Mouse (Mus musculus) forebrain, embryonic 11.5 days (tissue): Measurements from ENCODE around the gene Barhl1. TPM values are rescaled to one million over a fixed set of nuclear protein-coding genes. Genes with fewer than 3 reads are reported as not detected.

Source experiments
- ATAC-seq: fragments of 200-750 bp; cut with Nextera tagmentation; replicated peaks from 2 replicates; pipeline ENCODE4 v1.8.0; 2017; ENCODE audit warnings: moderate TSS enrichment; ENCODE audit not compliant: low FRiP score
- DNase-seq: peaks from one replicate; pipeline ENCODE4 v3.0.0-alpha.2; 2017; ENCODE audit warnings: low spot score
- H3K27ac ChIP-seq: fragments of 300-500 bp; sonication (generic); 2 replicates; pipeline ENCODE4 v1.5.1; 2014; ENCODE audit warnings: low read depth, low read length
- H3K27me3 ChIP-seq: fragments of 300-500 bp; sonication (generic); 2 replicates; pipeline ENCODE4 v1.6.1; 2014; ENCODE audit warnings: mild to moderate bottlenecking, low read length, mixed read lengths; ENCODE audit not compliant: control insufficient read depth, insufficient read depth
- H3K36me3 ChIP-seq: fragments of 300-500 bp; sonication (generic); 2 replicates; pipeline ENCODE4 v1.6.1; 2014; ENCODE audit warnings: mild to moderate bottlenecking, low read length, moderate library complexity, mixed read lengths; ENCODE audit not compliant: control insufficient read depth, insufficient read depth
- H3K4me1 ChIP-seq: fragments of 300-500 bp; sonication (generic); replicated peaks from 2 replicates; pipeline ENCODE4 v1.6.1; 2014; ENCODE audit warnings: low read length, mixed read lengths; ENCODE audit not compliant: control insufficient read depth, insufficient read depth
- H3K4me2 ChIP-seq: fragments of 300-500 bp; sonication (generic); 2 replicates; pipeline ENCODE4 v1.6.1; 2014; ENCODE audit warnings: low read depth, mild to moderate bottlenecking, low read length, moderate library complexity, mixed read lengths; ENCODE audit not compliant: severe bottlenecking
- H3K4me3 ChIP-seq: fragments of 300-500 bp; sonication (generic); 2 replicates; pipeline ENCODE4 v1.5.1; 2014; ENCODE audit warnings: low read depth, low read length
- H3K9ac ChIP-seq: fragments of 300-500 bp; sonication (generic); 2 replicates; pipeline ENCODE4 v1.6.1; 2014; ENCODE audit warnings: low read length
- H3K9me3 ChIP-seq: fragments of 300-500 bp; sonication (generic); 2 replicates; pipeline ENCODE4 v1.6.1; 2016; ENCODE audit warnings: low read length, mixed read lengths; ENCODE audit not compliant: control insufficient read depth
- WGBS: fragments of 180-500 bp; shearing (Covaris S2); extraction: QIAGEN DNeasy Blood & Tissue Kit; methylation state at CpG from one replicate; pipeline ENCODE4 v1.1.7; 2014; 5-methylcytosine and 5-hydroxymethylcytosine counted together
- polyA plus RNA-seq: library from polyadenylated mRNA; unstranded; fragments of >200 nt; fragmentation: Nextera tagmentation; extraction: Ambion mirVana; gene quantifications from 2 replicates; pipeline ENCODE4 v1.2.1, GENCODE M21; 2014

The Barhl1 gene
- polyA plus RNA-seq, 1 experiment from 2014 or later: 3.5 TPM

- Histone ChIP-seq H3K9ac (no peak overlapping the region), H3K27ac (no peak overlapping the region), H3K4me1 (no peaks in the 10 kb centered on the region), H3K9me3 (no peaks in the 10 kb centered on the region), H3K27me3 (no peaks in the 10 kb centered on the region), H3K36me3 (no peaks in the 10 kb centered on the region; the same call in 1 of the 2 replicates), H3K4me3 (no peak overlapping the region), H3K4me2 (no peak overlapping the region)
- ATAC-seq (no peak), DNase-seq (no peak)
- 87% methylated on average over 8 of the region's 8 CpGs for WGBS
Measured at GRCm38 (mm10) chr2:28860678-28861423, 55.6 kb downstream of the Barhl1 start.

DNA sequence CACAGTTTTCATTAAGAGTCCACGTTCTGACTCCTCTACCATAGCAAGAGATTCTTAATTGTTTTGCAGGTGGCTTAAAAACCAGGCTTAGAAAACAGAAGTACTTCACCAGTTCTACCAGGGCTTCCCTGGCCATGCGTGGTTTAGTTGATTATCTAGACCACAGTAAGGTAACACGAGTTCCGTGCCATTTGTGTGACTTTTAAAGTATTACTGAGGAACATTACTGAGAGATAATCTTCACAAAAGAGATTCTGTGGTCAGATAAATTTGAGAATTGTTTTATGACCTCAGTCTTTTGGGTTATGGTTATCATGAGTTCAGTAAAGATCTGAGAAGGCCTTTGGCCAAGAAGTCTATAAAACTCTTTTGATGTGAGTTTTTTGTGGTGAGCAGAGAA is 57.2 kb downstream of the Barhl1 start:
- H3K4me1 ChIP-seq: no peaks in the 10 kb centered on the region
- H3K36me3 ChIP-seq: no peaks in the 10 kb centered on the region; the same call in 1 of the 2 replicates
- no peak overlapping the region for H3K27ac ChIP-seq
- H3K4me3 ChIP-seq: no peak overlapping the region
- no peak overlapping the region for H3K4me2 ChIP-seq
- no peaks in the 10 kb centered on the region for H3K27me3 ChIP-seq
- no peaks in the 10 kb centered on the region for H3K9me3 ChIP-seq
- DNase-seq: no peak
- 97% methylated on average over 4 of the region's 4 CpGs for WGBS
- no peak overlapping the region for H3K9ac ChIP-seq
- no peak for ATAC-seq

Other genes with a start within 250 kb of the Barhl1 start
- 1.5 and 2.1 TPM in 2 replicates for gene Spaca9, start 216.9 kb downstream of the Barhl1 start, polyA plus RNA-seq
- 0.23 and 0.48 TPM in 2 replicates for gene Ak8, start 216.5 kb downstream of the Barhl1 start, polyA plus RNA-seq
- 36.3 and 36.6 TPM in 2 replicates for gene Gtf3c4, start 76.3 kb downstream of the Barhl1 start, polyA plus RNA-seq
- 19.7 and 21.6 TPM in 2 replicates for gene Ddx31, start 76.3 kb downstream of the Barhl1 start, polyA plus RNA-seq
- 0.55 and 0.75 TPM in 2 replicates for gene Cfap77, start 138.4 kb upstream of the Barhl1 start, polyA plus RNA-seq
- gene Ttf1, start 143.6 kb upstream of the Barhl1 start, polyA plus RNA-seq: 13.6 and 14.7 TPM in 2 replicates
- gene Setx, start 207.5 kb upstream of the Barhl1 start, polyA plus RNA-seq: 11.2 and 12.2 TPM in 2 replicates